Mouse (Mus musculus): ENCODE data around the gene Fam57a. TPM values are rescaled to one million over a fixed set of nuclear protein-coding genes. Genes with fewer than 3 reads are reported as not detected.

Fam57a gene
- polyA plus RNA-seq (2012; rRNA removed), result 15.3 and 16.3 TPM in 2 replicates

- DNase-seq (ENCODE audit: low read depth, low spot score), result peak; percentile 84
- WGBS, result under 1% methylated on average over 37 of the region's 37 CpGs
Measured at GRCm38 (mm10) chr11:76179495-76180145, at the start of gene Fam57a, which contains the start of gene Vps53. Fam57a (plus strand) TSS chr11:76179671. Vps53 (minus strand) TSS chr11:76179647.

DNA sequence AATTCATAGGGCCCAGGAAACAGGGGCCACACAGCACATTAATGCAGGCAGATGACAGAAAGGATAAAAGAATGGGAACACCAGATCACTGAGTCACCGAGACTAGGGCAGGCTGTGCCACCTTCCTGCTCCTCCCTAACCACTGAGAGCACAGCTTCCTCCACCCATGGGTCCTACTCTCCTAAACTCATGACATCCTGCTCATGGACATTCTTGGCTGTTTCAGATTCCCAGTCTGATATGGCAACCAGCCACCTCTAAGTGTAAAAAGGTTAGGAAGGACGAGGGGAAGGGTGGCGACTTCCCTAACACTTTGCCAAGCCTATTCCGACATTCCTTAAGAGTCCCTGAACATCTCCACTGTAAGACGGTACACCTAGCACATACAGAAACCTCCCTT lies 48.6 kb upstream of the Fam57a start:
- DNase-seq (ENCODE audit: low read depth, low spot score), result no peak
- 51% methylated on average over 5 of the region's 5 CpGs for WGBS

DNA sequence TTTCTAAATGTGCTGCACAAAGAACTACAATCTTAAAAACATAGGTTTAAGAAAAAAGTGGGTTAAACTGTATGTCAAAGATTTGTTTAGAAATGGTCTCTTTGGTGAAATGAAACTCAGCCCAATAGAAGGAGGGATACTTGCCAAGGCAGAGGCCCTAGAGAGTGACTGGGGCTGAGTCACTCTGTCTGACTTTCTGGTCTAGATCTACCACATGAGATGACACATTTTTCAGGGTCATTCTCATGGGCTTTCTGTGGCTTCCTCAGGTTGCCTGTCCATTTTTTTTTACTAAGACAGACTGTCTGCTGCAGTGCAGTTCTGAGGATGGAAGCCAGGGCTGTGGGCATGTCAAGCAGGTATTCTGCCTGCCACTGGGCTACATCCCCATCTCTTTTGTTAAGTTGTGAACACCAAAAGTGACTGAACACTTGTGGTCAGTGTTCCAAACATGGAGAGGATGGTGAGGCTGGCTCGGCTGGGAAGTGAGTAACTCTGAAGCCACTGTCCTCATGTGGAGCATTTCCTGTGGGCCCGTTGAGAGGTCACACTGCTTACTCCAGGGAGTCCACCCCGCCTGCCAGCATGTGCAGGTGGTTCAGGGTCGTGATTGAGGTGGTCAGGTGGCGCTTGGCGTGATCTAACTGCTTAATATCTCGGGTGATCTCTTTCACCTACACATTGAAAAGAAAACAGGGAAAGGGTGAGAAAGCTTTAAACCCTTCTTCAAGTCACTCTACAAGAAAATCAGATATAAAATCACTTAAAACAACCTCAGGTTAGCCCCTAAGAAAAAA lies 43.6 kb upstream of the Fam57a start:
- 84% methylated on average over 7 of the region's 7 CpGs for WGBS
- no peak for DNase-seq (ENCODE audit: low read depth, low spot score)

- no peak for DNase-seq (ENCODE audit: low read depth, low spot score)
- 79% methylated on average over 3 of the region's 3 CpGs for WGBS
Measured at GRCm38 (mm10) chr11:76137996-76138395, 41.5 kb upstream of the Fam57a start.

GRCm38 (mm10) chr11:76144386-76144785 lies 35.1 kb upstream of the Fam57a start:
- WGBS, result 61% methylated on average over 8 of the region's 8 CpGs
- DNase-seq (ENCODE audit: low read depth, low spot score), result no peak

- WGBS, result 67% methylated on average over 1 of the region's 1 CpGs
- DNase-seq (ENCODE audit: low read depth, low spot score), result no peak
Measured at GRCm38 (mm10) chr11:76145169-76145568, 34.3 kb upstream of the Fam57a start.

DNA sequence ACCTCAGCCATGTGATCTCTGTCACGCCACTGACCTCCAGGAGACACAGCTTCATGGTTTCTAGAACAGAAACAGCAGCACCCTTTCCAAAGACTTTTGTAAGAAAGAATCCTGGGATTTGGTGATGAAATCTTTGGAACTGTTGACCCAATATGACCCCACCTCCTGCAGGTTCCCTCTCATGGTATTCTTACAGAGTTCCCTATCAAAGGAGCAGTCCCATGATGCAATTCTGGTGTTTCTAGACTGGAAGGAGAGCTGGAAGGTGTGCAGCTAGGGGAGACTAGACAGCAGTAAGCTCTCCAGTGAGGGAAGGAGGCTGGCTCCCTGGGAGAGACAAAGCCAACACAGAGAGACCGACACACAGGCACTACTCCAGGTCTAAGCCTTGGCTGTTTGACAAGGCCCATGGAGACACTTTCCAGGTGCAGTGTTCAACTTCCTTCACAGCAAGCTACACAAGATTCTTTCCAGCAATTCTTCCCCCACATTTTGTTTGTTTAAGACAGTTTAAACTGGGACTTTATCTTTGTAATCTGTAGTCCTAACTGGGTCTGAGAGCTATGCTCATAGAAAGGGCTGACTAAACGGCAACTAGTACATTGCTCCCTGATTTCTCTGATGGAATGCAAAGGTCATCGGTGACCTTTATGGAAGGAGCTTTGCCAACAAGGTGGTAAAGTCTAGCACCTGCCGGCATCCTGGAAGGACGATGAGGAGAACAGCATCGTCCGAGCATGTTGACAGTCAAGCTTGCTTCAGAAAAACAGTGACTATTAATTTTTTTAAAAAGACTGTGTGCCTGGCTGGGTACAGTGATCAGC lies 33.1 kb upstream of the Fam57a start:
- 38% methylated on average over 8 of the region's 8 CpGs for WGBS
- no peak for DNase-seq (ENCODE audit: low read depth, low spot score)

- DNase-seq (ENCODE audit: low read depth, low spot score), result no peak
Measured at GRCm38 (mm10) chr11:76148055-76149008, 31.1 kb upstream of the Fam57a start.

GRCm38 (mm10) chr11:76150980-76151379 lies 28.5 kb upstream of the Fam57a start:
- DNase-seq (ENCODE audit: low read depth, low spot score), result no peak
- WGBS, result 46% methylated on average over 4 of the region's 4 CpGs

More at GRCm38 (mm10) chr11:76148055-76149008, 31.1 kb upstream of the Fam57a start:
- WGBS, result 32% methylated on average over 8 of the region's 8 CpGs

DNA sequence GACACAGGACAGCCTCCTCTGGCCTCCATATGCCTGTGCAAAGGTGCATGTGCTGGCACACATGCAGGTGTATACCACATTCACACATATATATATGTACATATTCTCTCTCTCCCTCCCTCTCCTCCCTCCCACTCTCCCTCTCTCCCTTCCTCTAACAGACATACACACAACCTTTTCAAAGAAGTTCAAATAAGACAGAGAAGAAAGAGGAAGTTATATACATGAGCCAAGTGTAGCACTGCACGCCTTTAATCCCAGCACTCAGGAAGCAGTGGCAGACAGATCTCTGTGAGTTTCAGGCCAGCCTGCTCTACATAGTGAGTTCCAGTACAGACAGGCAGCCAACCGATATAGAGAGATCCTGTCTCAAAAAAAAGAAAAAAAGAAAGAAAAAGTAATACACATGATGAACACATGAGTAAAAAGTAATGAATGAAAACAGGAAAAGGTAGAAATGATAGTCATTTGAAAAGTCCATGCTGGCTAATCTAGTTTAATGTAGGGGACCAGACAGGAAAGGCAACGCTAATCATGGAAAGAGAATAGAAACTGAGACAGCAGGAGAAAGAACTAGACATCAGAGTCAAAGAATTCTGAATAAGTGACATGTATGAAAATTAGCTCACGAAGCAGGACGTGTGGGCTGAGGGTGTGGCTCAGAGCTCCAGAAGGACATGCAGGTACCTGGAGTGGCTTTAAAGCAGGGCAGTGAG lies 26.1 kb upstream of the Fam57a start:
- no peak for DNase-seq (ENCODE audit: low read depth, low spot score)
- 78% methylated on average over 5 of the region's 5 CpGs for WGBS

DNA sequence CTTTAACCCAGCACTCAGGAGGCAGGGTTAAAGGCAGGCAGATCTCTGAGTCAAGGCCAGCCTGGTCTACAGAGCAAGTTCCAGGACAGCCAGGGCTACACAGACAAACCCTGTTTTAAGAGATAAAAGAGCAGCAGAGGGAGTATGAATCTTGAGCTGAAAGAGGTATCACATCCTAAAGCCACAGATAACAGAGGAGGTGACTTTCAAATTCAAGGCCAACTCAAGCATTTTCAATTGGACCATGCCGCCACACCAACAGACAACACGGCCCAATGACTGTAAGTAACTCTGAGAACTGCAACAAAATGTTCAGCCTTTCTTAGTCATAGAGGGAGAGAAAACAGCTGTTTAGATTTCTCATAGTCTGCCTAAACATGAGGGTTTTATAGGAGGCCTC lies 25.3 kb upstream of the Fam57a start:
- DNase-seq (ENCODE audit: low read depth, low spot score), result no peak
- 83% methylated on average over 2 of the region's 2 CpGs for whole genome bisulfite sequencing

DNA sequence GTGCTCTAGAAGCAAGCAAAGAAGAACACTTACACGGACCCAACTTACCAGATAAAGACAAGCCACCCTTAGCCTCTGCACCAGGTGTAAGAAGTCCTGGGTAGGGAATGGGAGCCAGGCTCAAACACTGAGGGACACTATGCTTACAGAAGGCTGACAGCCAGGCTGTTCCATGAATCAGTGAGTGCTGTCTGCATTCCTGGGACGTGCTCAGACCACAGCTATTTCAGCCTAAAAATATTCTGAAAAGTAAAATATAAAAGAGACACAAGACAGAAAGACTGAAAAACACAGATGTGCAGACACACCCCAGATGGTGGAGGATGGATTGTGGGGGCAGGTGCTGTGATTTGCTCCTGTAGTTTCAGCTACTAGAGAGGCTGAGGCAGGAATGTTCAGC lies 24.6 kb upstream of the Fam57a start:
- DNase-seq (ENCODE audit: low read depth, low spot score), result no peak
- WGBS, result 85% methylated on average over 2 of the region's 2 CpGs

DNA sequence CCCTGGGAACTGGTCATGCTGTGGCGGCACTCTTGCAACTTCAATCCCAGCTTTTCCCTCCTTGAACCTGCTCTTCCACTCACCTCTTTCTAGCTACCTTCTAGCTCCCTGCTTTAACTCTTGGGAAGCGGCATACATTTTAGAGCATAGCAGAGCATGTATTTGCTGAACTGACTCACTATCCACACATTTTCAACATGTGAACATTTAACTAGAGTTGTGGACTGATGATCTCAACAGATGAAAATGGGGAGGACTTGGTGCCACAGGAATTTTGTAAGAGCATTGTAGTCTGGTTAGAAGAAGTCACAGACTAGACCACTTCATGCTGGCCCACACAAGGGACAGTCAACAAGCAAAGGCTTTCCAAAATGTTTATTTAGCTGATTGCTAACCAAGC lies 21.1 kb upstream of the Fam57a start:
- 87% methylated on average over 2 of the region's 2 CpGs for WGBS
- DNase-seq (ENCODE audit: low read depth, low spot score), result no peak

- WGBS, result 68% methylated on average over 6 of the region's 6 CpGs
- DNase-seq (ENCODE audit: low read depth, low spot score), result no peak
Measured at GRCm38 (mm10) chr11:76160251-76160650, 19.2 kb upstream of the Fam57a start.

DNA sequence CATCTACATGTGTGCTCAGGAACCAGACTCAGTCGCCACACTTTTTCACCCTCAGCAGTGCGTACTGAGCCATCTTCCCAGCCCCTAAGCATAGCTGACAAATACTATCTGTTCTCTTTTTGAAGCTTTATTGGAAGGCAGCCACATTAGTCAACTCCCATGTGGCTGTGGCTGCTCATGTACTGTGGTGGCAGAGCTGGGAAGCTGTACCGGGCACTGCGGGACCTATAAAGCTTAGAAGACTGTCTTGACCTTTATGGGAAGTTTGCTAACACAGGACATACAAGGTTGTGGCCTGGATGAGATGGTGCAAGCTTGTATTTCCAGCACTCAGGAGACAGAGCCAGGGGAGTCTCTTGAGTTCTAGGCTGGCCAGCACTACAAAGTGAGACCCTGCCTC lies 12.8 kb upstream of the Fam57a start:
- DNase-seq (ENCODE audit: low read depth, low spot score), result no peak
- WGBS, result 86% methylated on average over 4 of the region's 4 CpGs

DNA sequence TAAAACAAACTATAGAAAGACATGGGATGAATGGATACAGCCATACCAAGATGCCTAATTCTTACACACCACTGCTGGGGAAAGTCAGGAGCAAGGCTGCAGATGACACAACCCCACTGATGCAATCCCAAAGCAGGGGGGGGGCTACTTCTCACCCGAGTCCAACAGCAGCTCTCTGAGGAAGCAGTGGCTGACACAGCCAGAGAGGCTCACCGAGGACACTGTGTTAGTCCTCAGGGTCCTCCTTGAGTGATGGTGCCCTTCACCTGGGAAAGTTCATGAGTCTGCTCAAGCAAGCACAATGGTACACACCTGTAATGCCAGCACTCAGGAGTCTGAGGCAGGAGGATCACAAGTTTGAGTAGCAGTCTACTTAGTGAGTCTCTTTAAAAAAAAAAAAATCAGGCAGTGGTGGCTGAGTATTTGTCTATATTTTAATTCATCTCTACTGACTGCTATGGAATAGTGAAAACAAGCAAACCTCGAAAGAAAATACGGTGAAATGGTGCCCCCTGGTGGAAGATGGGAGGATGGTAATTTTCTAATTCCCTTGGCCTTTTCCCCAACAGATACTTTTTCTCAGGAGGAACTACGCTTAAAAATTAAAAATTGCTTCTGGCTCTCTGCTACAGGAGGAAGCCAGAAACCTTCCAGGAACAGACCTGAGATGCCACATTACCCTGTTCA lies 12.2 kb upstream of the Fam57a start:
- peak; percentile 74 for DNase-seq (ENCODE audit: low read depth, low spot score)

DNA sequence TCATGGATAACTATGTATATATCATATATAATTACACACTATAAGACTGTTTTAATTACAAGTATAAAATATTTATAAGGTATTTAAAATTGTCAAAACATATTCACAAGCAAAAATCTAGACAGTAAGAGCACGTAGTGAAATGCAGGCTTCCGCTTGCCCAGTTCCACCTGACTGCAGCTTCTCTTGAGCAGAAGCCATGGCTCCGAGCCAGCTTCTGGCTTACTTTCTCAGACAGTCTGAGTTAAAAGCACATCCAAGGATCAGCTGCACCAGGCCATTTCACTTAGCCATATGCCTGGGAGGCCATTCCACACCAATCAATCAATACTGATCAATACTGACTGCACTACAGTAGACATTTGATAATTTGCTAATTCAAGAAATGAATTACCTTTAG lies 10.5 kb upstream of the Fam57a start:
- no peak for DNase-seq (ENCODE audit: low read depth, low spot score)
- WGBS, result 74% methylated on average over 3 of the region's 3 CpGs

More for the DNA sequence above, 12.2 kb upstream of the Fam57a start:
- WGBS, result 15% methylated on average over 5 of the region's 5 CpGs

DNA sequence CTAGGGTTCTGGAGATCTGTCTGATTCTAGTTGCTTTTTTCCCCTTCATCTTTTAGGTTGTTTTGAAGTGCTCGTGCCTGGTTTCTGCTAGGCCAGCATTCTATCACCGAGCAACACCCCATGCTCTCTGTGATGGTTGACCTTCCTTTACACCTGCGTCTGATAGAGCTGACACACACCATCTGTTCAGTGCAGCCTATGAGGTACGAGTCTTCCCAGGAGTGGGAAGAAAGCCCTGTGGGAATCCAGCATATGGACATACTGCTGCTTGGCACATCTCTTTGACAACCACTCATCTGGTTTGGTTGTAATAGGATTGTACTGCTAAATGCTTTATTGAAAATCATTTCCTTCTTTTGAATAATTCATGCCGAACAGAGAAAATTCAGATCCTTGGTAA lies 9.3 kb upstream of the Fam57a start:
- WGBS, result 76% methylated on average over 5 of the region's 5 CpGs
- DNase-seq (ENCODE audit: low read depth, low spot score), result no peak
